Mouse (Mus musculus) kidney, embryonic 15.5 days (tissue): ENCODE data around the gene Ptpn3. TPM values are rescaled to one million over a fixed set of nuclear protein-coding genes. Genes with fewer than 3 reads are reported as not detected.

Experiments used
- polyA plus RNA-seq: library from polyadenylated mRNA; unstranded; fragments of >200 nt; fragmentation: Nextera tagmentation; extraction: Ambion mirVana; gene quantifications from 2 replicates; pipeline ENCODE4 v1.2.1, GENCODE M21; 2015

Gene Ptpn3
- polyA plus RNA-seq, 1 experiment from 2014 or later = 9.7 TPM

Other genes with a start within 250 kb of the Ptpn3 start
- 2.2 and 2.9 TPM in 2 replicates for gene Epb41l4b, start 158.4 kb downstream of the Ptpn3 start, polyA plus RNA-seq
- gene Palm2, start 132.4 kb upstream of the Ptpn3 start, polyA plus RNA-seq = 1.7 and 1.9 TPM in 2 replicates